Mouse (Mus musculus) spleen, embryonic (tissue): ENCODE measurements around the gene Traf5.

Experiments
- CTCF ChIA-PET: fragments of 350-600 bp; sonication (Branson Sonifier 250); formaldehyde crosslinking; loops from one replicate; lab custom pipeline; 2022; lab: Charles Lee

Traf5 gene

DNA sequence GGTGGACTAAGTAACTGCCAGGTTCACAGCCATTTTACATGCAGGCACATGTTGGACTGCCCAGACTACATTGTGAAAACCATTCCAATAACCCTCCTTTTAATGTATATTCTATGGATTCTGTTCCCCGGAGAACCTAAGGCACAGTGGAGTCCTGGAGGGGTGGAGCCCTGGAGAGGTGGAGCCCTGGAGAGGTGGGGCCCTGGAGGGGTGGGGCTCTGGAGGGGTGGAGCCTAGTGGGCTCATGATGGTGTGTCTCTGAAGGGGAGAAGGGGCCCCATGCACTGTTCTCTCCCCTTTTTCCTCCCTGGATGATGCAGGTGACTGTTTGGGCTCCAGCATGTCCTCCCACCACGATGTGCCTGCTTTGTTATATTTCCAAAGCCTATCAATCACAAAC lies 24.2 kb downstream of the Traf5 start:
- CTCF ChIA-PET: no interaction called here

DNA sequence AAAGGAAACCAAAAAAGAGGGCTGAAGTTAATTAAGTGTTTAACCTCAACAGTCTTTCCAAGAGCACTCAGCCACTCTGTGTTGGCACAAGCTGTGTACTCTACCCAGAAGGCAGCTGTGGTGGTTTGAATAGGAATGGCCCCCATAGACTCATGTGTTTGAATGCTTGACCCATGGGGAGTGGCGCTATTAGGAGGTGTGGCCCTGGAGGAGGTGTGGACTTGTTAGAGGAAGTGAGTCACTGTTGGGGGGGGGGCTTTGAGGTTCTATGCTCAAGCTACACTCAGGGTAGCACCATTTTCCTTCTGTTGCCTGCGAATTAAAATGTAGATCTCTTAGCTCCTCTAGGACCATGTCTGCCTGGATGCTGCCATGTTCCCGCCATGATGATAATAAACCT lies 25.4 kb downstream of the Traf5 start:
- CTCF ChIA-PET: no interaction called here

DNA sequence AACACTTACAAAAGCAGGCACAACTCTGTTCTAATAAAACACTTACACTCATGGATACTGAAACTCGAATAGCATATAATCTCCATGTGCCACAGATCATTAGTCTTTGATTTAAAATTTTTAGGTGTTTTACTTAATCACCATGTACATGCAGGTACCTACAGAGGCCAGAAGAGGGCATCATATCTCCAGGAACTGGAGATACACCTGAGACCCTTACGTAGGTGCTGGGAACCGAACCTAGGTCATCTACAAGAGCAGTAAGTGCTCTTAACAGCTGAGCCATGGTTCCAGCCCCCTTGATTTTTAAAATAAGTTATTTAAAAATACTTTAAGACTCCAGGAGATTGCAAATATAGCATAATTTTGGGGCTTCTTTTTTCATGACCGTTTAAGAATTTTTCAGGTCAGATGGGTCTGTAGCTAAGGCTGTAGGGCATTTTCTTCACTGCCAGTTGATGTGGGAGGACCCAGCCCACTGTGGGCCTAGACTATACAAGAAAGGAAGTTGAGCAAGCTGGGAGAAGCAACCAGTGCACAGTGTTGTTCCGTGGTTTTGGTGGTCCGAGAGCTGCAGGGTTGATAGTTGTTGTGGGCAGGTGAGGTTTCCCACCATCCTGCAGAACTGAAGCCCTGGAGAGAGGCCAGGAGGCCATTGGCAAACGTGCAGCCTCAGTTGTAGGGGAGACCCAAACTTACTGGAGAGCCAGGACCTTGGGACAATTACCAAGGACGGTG lies 29.0 kb downstream of the Traf5 start:
- CTCF ChIA-PET: interaction anchor here (0.7 kb wide), 1 partner anchor 16 kb away, joined by 3 read pairs; no protein-coding TSS in a partner anchor

DNA sequence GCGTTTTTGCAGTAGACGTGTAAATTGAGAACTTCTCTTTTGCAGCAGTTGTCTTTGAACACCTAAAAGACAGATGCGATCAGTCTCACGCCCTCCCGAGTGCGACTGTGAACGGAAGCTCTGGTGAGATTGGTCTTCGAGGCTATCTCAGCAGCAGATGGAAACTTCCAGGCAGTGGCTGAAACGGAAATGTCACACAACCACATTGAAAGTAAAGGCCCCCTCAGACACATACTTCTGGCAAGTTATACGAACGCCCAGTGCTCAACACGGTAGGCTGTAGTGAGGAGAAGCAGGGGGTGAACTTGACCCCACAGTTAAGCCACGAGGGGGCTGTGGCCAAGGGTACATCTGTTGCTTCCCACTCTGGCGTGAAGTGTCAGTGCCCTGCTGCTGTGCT lies 29.7 kb downstream of the Traf5 start:
- CTCF ChIA-PET: no interaction called here

DNA sequence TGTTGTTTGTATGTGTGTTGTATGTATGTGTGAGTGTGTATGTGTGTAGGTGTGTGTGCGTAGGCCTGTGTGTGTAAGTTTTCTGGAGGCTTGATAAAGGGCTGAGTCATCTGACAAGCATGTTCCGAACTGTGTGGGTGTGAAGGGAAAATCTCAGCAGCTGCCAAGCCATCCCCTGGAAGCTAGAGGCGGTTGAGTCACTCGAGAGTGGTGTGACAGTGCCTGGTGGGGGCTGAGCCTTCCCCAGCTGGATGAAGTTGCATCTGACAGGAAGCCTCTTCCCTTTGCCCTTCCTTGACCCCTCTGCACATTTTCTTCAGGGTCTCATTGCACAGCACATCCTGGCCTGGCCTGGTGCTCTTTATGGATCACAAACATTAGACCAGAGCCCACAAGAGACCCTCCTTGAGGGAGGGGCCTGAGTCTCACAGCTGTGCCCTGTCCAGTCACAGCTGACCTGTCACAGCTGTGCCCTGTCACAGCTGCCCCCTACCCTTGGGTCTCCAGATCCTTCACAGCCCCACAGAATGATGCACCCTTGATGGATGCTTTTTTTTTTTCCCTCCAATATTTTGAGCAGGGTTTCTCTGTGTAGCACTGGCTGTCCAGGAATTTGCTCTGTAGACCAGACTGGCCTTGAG lies 30.6 kb downstream of the Traf5 start:
- CTCF ChIA-PET: no interaction called here

DNA sequence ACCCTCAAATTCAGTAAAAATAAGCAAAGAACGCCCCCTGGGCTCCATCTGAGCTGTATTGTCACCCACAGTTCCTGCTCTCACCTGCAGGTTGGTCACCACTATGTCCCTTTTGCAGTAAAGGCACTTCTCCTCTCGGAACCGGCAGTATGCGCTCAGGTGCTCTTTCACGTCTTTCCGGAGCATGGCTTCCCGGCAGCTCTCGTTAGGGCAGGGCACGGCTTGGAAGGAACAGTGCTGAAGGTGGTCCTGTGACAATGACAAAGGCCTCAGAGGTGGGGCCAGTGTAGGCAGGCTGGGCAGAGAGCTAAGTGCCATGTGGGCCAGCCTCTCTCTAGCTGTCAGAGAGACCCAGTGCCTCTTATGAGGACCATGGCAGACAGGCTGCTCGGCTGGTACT lies 33.4 kb downstream of the Traf5 start:
- CTCF ChIA-PET: no interaction called here

DNA sequence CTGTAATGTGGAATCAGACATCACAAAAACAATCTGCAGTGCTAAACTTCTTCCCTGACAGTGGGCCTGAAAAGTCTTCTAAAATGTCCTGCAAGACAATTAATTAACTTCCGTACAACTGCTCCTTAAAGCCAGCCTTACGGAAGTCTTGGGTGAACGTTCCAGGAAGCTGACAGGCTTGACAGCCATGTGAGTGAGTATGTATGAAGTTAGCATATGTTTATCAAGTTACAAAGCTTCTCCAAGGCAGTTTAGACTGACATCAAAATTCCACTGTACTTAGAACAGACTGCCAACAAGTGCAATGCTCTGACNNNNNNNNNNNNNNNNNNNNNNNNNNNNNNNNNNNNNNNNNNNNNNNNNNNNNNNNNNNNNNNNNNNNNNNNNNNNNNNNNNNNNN lies 38.6 kb downstream of the Traf5 start:
- CTCF ChIA-PET: no interaction called here

DNA sequence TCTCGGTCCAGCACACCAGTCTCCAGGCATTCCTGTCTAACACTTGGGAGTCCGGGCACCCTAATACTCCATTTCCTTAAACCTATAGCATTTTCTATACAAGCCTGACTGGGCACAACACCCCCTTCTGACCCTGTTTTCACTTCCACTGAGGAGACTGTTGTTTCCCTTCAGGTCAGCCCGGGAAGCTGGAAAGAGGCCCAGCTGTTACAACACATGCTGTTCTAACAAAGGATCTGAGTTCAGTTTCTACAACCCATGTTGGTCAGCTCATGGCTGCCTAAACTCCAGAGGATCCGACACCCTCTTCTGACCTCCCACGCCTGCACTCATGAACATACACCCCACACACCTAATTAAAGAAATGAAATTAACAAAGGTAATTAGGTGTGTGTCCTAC lies 39.4 kb downstream of the Traf5 start:
- CTCF ChIA-PET: no interaction called here

DNA sequence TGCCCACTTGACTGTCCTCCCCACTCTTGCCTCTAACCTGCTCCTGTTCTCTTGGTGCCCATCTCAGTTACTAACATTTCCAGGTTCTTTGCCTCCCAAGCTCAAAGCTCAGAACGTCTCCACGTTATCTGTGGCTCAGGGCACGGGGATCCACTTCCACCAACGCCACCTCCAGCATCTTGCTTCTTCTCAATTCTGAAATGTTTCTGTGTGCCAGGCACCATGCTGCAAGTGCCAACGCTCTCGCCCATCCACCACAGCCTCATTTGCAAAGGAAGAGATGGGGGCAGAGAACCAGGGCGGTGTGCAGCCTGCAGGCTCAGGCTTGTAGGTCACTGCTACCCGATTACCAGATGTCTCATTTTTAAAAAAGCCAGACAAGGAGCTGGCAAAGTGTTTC lies 39.9 kb downstream of the Traf5 start:
- CTCF ChIA-PET: interaction anchor here (0.5 kb wide), 1 partner anchor 202 kb away, joined by 3 read pairs; no protein-coding TSS in a partner anchor

DNA sequence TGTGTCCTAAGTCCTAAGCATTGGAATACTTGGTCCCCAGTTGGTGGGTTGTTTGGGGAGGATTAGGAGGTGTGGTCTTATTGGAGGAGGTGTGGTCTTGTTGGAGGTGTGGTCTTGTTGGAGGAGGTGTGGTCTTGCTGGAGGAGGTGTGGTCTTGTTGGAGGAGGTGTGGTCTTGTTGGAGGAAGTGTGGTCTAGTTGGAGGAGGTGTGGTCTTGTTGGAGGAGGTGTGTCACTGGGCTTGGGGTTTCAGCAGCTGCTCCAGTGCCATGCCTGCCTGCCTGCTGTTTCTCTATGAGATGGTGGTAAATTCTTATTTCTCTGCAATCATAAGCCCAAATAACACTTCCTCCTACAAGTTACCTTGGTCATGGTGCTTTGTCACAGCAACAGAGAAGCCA lies 93.3 kb downstream of the Traf5 start:
- CTCF ChIA-PET: no interaction called here

DNA sequence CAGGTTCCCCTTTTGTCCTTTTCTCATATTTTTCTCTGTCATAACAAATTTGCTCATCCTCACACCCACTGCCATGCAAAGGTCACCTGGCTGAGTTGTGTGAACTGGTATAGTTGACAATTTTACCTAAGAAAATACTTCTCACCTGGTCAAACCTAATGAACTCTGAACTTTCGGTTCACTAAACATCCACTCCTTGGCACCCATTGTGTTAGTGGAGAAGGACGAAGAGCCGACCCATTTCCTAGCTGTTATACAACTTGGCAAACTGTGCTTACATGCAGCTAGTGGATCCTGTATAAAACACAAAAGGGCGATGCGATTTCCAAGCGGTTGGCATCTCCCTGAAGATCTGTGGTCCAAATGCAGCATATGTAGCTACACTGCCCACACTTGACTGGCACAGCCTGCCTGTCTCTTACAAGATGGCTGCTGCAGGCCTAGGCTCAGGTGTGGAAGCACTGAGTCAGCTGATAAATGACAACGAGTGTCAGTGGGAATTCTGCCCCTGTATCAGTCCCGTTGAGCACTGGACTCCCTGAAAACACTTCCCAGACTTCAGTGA lies 95.7 kb downstream of the Traf5 start:
- CTCF ChIA-PET: interaction anchor here (0.6 kb wide), 1 partner anchor 68 kb away, joined by 9 read pairs; no protein-coding TSS in a partner anchor

DNA sequence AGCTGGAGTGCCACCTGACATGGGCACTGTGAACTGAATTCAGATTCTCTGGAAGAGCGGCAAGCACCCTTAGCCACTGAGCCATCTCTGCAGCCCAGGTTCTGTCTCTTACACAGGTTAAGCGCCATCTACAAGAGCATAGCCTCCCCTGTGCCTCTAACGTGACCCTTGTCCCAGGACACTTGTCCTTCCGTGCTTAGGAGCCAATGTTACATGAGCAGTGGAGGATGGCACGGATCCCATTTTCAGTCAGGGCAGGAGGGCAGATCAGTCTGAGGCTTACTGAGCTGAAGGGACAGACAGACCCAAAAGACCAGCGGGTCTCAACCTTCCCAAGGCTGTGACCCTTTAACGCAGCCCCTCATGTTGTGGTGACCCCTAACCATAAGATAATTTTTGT lies 96.4 kb downstream of the Traf5 start:
- CTCF ChIA-PET: no interaction called here

DNA sequence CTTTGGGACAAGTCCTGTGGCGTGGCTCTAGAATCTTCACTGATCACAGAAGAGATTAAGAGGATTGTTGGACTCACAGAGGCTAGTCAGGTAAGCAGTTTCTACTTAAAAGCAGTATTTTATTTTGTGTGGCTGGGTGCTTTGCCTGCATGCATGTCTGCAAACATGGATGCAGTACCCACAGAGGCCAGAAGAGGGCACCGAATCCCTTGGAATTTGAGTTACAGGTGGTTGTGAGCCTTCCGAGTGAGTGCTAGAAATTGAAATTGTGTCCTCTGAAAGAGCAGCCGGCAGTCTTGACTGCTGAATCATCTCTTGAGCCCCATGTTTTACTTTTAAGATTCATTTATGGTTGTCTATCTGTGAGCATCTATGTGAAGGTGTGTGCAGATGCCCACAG lies 96.9 kb downstream of the Traf5 start:
- CTCF ChIA-PET: no interaction called here

DNA sequence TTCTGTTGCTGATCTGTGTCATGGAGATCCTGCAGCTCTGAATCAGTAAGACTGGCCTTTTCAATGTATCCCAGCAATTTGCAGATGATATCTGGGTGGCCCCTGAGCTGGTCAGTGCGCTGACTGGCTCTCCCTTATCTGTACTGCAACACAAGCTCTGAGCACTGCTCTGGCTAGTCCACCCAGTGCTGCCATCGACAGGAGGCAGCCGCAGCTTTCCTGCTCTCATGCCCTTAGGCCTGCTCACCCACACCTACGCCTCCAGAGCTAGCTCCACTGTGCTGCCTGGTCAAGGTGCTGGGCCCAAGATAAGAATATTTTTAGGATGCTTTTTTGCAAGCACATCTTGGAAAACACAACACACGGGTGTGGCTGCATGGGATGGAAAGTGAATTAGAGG lies 97.9 kb downstream of the Traf5 start:
- CTCF ChIA-PET: no interaction called here

DNA sequence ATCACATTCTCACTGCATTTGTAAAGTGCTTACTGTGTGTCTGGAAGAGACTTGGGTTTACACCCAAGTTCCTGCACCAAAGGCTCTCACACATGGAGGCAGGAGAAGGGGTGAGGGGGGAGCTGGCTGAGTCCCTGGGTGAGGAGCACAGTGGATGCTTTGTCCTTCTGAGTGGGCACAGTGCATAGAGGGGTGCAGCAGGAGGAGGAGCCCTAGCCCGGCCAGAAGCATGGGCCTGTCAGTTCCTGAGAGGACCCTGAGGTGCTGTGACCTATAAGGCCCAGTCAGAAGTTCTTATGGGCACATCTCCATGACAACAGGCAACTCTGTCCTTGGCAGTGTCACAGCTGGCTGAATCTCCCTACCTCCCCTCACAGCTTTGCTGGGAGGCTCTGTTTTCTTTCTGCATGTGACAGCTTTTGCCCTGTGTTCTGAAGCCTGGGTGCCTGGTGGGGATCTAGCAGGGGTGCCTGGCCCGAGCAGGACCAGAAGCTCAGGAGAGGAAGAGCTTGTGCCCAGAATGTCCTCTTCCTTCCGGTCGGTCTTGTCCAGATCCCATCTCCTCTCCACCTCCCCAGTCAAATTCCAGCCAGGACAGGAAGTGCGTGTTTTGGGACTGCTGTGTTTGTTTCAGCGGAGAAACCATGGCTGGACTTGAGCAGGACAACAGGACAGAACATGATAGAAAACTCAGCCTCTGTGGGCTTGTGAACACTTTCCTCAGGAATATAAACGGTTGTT lies 100.1 kb downstream of the Traf5 start:
- CTCF ChIA-PET: interaction anchor here (1.3 kb wide), 1 partner anchor 101 kb away, joined by 3 read pairs; no protein-coding TSS in a partner anchor

DNA sequence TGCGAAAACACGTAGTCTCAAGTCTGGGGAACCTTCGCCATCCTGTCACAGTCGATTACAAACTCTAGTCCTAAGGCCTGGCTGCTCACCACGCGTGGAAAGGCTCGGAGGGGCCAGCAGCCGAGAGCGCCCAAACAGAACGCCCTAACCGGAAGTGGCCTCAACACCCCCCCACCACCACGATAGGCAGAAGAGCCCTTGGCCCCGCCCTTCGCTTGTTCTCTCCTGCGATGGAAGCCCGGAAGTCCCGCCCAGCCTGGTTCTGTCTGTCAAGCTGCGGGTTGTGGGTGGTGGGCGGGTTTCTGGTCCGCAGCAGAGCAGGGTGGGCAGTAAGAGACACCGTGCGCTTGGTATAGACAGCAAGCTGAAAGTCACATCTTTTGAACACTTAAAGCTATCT lies 102.4 kb downstream of the Traf5 start:
- CTCF ChIA-PET: no interaction called here

DNA sequence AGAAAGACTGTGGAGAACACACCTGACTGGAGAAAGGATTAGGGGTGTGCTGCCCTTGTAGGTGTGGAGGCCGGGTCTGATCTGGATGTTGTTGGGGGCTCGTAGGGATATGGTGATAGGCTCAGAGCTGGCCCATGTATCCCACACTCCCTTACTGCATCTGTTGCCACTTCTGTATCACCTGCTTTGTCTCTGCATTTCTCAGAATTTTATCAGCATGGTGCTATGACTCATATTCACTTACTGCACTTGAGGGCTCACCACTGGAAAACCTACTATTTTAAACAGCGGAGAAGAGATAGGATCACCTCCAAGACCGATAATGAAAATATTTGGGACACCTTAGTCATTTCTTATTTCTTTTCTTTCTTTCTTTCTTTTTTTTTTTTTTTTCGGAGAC lies 103.3 kb downstream of the Traf5 start:
- CTCF ChIA-PET: no interaction called here

DNA sequence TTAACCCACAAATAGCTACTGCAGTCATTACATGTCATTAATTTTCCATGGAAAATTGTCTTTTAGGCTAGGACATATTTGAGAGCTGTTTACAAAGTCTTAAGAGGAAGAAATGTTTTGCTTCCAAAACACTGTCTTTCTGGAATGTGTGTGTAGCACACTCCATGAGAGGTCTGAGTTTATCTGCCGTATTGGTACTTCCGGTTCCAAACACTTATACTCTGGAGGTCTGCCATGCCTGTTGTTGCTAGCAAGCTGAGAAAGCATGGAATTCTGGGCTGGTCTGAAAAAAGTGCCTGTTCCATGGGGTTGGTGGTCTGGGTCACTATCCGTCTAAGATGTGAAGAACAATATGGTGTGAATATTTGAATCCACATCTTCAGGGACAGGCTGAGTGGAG lies 103.7 kb downstream of the Traf5 start:
- CTCF ChIA-PET: no interaction called here

DNA sequence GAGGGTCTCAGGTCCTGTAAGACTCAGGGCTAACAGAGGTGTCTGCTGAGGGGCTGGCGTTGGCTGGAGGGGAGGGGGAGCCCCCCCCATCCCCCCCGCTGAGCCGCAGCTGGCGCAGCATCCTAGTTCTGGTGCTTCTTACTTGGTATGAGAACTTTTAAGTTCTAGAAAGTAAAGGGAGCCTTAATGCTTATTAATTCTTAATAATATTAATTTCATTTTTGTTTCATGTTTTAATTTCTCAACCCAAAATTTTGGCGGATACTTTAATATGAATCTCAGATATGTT lies 104.9 kb downstream of the Traf5 start:
- CTCF ChIA-PET: no interaction called here

DNA sequence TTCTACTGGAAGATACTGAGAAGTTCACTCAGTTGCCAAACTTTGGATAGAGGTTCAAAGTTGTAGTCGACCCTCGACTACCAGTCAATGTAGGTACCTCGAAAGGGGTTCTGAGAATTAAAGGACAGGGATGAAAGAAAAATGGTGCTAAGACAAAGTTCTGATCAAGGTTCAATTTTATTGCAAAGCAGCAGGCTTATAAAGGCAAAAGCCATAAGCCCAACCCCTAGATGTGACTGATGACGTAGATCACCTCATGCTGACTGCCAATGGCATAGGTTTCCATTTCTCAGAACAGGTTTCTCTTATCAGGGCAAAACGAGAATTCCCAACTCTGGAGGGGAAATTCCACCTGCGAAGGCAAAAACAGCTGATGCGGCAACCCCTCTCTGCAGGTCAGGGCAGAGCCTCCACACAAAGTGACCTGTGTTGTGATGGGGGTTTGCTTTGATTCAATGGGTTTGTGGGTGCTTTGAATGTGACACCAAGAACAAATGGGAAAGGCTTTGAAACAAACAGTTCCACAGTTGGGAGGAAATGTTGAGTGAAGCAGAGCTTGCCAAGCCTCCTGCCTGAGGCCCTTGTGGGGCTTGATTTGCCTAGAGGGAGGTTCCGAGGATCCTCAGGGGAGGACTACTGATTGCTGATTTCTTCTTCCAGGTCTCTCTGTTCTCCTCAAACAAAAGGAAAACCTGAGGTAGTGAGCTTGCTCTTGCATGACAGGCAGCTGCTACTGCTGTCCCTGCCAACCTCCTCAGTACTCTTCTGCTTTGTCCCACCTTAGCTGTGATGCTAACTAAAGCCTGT lies 105.5 kb downstream of the Traf5 start:
- CTCF ChIA-PET: no interaction called here

DNA sequence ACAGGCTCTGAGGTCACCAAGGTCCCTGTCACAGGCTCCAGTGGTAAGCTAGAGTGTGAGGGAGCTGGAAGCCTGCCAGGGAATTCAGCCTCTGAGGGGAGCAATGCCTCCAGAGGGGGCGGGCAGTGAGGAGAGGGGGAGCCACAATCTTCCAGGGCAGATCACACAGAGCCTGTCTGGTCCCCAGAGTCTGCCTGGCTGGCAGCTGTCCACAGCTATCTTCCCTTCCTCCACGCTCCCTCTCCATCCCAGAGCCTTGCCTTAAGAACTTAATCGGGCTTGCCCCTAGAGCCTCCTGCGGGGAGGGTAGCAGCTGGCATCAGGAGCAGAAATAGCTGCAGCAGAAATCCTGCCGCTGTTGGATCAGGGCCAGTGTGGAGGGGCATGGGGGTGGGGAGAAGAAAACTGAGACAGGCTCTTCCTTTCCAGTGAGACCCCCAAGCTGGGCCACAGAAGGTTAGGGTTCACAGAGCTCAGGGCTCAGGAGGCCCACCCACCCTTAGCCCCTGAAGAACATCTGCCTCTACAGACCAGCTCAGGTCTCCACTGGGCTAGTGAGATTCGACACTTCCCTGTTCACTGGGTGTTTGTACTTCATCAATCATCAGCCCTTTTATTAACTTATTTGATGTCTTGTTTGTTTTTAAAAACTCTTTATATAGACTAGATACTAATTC lies 110.8 kb downstream of the Traf5 start:
- CTCF ChIA-PET: interaction anchor here (0.7 kb wide), 1 partner anchor 17 kb away, joined by 3 read pairs; no protein-coding TSS in a partner anchor
